Mouse (Mus musculus) megakaryocyte, embryonic 14.5 days (primary cell): ENCODE data around the gene Nfatc2ip. TPM values are rescaled to one million over a fixed set of nuclear protein-coding genes. Genes with fewer than 3 reads are reported as not detected.

Experiments used
- H3K27me3 ChIP-seq: replicated peaks from 2 replicates; pipeline ENCODE3; 2012; ENCODE audit warnings: inconsistent platforms
- H3K36me3 ChIP-seq: replicated peaks from 2 replicates; pipeline ENCODE3; 2012; ENCODE audit warnings: low read length, inconsistent platforms, mixed read lengths
- H3K4me1 ChIP-seq: 2 replicates; pipeline ENCODE4 v1.6.1; 2012; ENCODE audit warnings: inconsistent platforms
- H3K4me3 ChIP-seq: replicated peaks from 2 replicates; pipeline ENCODE3; 2012; ENCODE audit warnings: moderate library complexity, mild to moderate bottlenecking, inconsistent platforms
- H3K9me3 ChIP-seq: 2 replicates; pipeline ENCODE4 v1.6.1; 2012; ENCODE audit warnings: inconsistent platforms
- FLI1 ChIP-seq: IDR thresholded peaks from 2 replicates; pipeline ENCODE4 v1.6.1; 2012; ENCODE audit warnings: low read length, inconsistent platforms, mixed read lengths
- GATA1 ChIP-seq: IDR thresholded peaks from 3 replicates; pipeline ENCODE4 v1.6.1; 2012; ENCODE audit warnings: mixed read lengths, low read length, inconsistent platforms, borderline replicate concordance
- polyA plus RNA-seq: library from polyadenylated mRNA; stranded (reverse); fragments of >175 nt; gene quantifications from 2 replicates; pipeline ENCODE4 v1.2.3, GENCODE M21; 2012; ENCODE audit warnings: low replicate concordance; ENCODE audit not compliant: insufficient read depth

Nfatc2ip gene
- polyA plus RNA-seq, 1 experiment: 0.79 TPM

DNA sequence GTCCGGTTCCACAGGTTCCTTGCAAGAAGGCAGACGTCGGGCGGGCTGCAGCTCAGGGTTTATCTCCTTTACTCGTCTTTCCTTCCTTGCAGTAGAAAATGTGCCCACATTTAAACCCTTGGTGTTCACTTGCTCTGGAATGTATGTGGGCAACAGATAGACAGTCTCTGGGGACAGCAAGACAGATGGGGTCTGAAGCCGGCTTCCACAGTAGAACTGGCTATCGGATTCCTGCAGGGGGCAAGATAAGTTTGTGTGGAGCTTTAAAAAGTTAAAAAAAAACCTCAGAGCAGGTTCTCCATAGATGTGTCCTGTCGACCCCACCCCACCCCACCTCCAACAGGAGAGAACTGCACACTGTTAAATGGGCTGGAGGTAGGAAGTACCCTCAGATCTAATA lies 48.2 kb downstream of the Nfatc2ip start:
- no peaks in the 10 kb centered on the region for H3K27me3 ChIP-seq
- H3K4me1 ChIP-seq: peaks cover 70% of the 10 kb centered on the region
- H3K36me3 ChIP-seq: no peaks in the 10 kb centered on the region
- TF ChIP-seq FLI1 (no peak), GATA1 (no peak)
- no peaks in the 10 kb centered on the region for H3K9me3 ChIP-seq
- peak overlapping the region; percentile 62 for H3K4me3 ChIP-seq

DNA sequence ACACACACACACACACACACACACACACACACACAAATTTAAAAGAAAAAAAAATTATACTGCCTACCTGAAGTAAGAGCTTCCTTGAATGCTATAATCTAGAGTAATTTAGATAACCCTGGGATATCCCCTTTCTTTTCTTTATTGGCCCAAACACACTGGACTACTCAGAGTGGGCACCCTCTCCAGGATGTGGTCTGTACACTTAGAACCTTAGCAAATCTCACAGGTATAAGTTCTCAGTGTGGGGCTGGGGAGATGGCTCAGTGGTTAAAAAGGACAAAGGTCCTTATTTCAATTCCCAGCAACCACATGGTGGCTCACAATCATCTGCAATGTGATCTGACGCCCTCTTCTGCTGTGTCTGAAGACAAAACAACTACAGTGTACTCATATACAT lies 49.4 kb downstream of the Nfatc2ip start:
- Histone ChIP-seq H3K4me1 (peaks cover 72% of the 10 kb centered on the region), H3K36me3 (no peaks in the 10 kb centered on the region), H3K9me3 (no peaks in the 10 kb centered on the region), H3K4me3 (no peak overlapping the region), H3K27me3 (no peaks in the 10 kb centered on the region)
- TF ChIP-seq GATA1 (no peak), FLI1 (no peak)

DNA sequence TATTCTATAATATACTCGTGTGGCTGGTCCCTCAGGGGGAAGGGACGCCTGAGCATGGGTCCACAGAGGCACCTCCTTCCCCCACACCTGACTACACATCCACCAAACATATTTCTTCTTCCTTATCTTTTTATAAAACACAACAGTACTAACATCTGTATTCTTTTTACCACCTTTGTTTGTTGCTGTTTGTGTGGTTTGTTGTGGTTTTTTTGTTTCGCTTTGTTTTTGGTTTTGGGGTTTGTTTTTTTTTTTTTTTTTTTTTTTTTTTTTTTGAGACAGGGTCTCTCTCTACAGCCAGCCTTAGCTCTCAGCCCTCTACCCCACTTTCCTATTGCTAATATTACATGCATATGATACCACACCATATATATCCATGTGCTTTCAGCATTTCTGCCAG lies 50.6 kb downstream of the Nfatc2ip start:
- TF ChIP-seq GATA1 (no peak), FLI1 (no peak)
- no peak overlapping the region for H3K4me3 ChIP-seq
- no peaks in the 10 kb centered on the region for H3K9me3 ChIP-seq
- H3K27me3 ChIP-seq: no peaks in the 10 kb centered on the region
- no peaks in the 10 kb centered on the region for H3K36me3 ChIP-seq
- peaks cover 71% of the 10 kb centered on the region for H3K4me1 ChIP-seq

DNA sequence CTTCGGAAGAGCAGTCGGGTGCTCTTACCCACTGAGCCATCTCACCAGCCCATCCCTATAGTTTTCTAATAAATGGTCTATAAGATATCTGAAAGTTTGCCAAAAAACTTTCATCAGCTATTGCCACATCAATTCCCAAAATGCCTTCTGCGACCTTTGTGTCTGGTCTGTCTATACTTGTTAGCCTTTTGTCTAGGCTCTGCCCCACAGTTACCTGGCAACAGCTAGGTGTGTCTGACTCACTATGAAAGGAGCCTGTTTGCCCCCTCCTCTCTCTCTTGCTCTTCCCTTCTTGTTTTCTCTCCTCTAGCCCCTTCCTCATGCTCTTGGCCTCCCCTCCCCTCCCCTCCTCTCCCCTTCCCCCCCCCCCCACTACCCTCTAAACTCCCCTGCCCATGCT lies 51.0 kb downstream of the Nfatc2ip start:
- no peak for TF ChIP-seq FLI1
- TF ChIP-seq GATA1: no peak
- no peaks in the 10 kb centered on the region for H3K36me3 ChIP-seq

DNA sequence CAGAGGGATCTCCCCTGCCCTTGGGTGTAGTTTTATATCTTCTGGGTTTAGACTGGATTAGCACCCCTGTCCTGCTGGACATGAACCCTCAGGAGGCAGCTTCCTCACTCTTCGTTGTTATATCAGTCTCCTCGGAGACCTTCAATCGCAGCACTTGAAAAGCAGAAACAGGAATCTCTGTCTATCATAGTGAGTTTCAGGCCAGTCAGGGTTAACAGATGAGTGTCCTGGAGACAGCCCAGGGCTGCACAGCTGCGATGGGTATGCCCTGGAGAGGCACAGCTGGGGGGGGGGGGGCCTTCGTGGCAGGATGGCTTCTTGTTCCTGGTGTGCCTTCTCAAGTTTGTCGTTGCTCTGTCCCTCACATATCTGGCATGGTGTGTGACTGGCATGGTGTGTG lies 55.6 kb downstream of the Nfatc2ip start:
- Histone ChIP-seq H3K9me3 (no peaks in the 10 kb centered on the region), H3K36me3 (no peaks in the 10 kb centered on the region), H3K4me3 (peak overlapping the region; percentile 10), H3K4me1 (peaks cover 59% of the 10 kb centered on the region), H3K27me3 (no peaks in the 10 kb centered on the region)
- no peak for TF ChIP-seq FLI1

More for the DNA sequence above, 51.0 kb downstream of the Nfatc2ip start:
- Histone ChIP-seq H3K4me1 (peaks cover 71% of the 10 kb centered on the region), H3K9me3 (no peaks in the 10 kb centered on the region), H3K27me3 (no peaks in the 10 kb centered on the region), H3K4me3 (no peak overlapping the region)

DNA sequence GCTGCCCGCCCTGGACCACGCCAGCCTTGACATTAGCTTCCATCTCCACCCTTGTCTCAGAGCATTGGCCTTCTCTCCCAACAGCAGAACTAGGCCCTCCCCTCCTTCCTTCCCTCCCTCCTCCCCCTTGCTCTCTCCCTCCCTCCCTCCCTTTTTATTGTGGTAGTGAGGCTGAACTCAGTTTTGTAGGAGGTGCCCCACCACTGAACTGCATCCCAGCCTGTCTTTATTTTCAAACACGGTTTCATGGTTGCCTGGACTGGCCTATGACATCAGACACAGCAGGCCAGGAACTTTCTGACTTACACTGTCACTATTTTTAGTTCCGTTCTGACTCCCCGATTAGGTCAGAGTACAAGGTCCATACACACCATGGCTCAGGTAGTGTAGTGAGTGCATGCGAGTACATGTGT lies 56.3 kb downstream of the Nfatc2ip start:
- TF ChIP-seq FLI1 (no peak), GATA1 (no peak)
- Histone ChIP-seq H3K4me3 (peak overlapping the region; percentile 68), H3K4me1 (peaks cover 55% of the 10 kb centered on the region), H3K9me3 (no peaks in the 10 kb centered on the region), H3K36me3 (no peaks in the 10 kb centered on the region), H3K27me3 (no peaks in the 10 kb centered on the region)

DNA sequence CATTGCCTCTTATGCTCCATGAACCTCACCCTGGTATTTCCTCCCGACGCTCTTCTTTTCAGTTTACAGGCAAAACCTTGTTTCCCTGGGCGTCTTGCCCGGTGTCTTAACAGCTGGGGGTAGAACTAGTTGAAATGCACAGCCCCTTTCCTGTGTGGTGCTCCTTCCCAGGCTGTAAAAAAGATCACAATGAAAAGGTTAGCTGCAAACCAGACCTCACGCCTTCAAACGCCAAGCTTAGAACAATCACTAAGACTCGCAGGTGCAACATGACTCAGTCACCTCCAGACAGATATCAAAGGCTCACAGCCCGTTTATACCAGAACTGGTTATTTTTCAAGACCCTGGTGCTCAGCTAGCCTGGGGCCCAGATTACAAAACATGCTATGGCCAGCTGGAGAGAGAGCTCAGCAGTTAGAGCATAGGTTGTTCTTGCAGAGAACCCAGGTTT lies 57.0 kb downstream of the Nfatc2ip start:
- Histone ChIP-seq H3K9me3 (no peaks in the 10 kb centered on the region), H3K36me3 (no peaks in the 10 kb centered on the region), H3K4me3 (no peak overlapping the region), H3K4me1 (peaks cover 48% of the 10 kb centered on the region), H3K27me3 (no peaks in the 10 kb centered on the region)
- no peak for TF ChIP-seq FLI1
- TF ChIP-seq GATA1: no peak

DNA sequence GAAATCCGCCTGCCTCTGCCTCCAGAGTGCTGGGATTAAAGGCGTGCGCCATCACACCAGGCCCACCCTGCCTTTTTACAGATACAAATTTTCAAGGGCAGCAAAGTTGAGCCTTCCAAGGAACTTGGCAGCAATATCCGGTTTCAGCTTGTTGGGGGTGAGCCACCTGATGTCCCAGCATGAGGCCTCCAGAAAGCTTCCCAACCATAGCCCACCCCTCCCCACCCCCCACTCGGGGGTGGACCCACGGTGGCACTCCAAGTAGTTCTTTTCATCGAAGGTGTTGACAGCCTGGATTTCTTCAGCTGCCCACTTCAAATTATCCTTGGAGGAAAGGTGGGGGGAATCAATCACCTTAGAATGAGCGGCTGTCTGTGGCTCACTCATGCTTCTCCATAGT lies 57.6 kb downstream of the Nfatc2ip start:
- H3K27me3 ChIP-seq: no peaks in the 10 kb centered on the region
- H3K4me3 ChIP-seq: no peak overlapping the region
- TF ChIP-seq FLI1 (no peak), GATA1 (no peak)
- no peaks in the 10 kb centered on the region for H3K36me3 ChIP-seq
- no peaks in the 10 kb centered on the region for H3K9me3 ChIP-seq
- peaks cover 42% of the 10 kb centered on the region for H3K4me1 ChIP-seq

DNA sequence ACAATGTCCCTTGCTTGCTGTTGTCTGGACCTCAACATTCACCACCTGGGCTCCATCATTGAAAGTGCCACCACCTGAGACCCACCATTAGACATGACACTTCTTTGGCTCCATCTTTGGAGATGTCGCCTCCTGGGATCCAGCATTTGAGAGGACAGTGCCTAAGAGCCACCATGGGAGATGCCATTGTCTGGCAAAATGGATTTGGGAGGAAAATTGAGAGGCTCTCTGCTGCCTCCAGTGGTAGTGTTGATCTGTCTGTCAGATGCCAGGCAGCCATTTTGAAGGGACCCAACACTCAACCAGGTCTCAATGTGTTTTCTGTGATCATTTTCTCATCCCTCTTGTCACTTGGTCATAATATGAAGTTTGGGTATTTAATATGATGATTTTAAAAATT lies 61.0 kb downstream of the Nfatc2ip start:
- H3K27me3 ChIP-seq: no peaks in the 10 kb centered on the region
- H3K9me3 ChIP-seq: peaks cover 17% of the 10 kb centered on the region
- H3K36me3 ChIP-seq: peaks cover 2% of the 10 kb centered on the region
- no peak overlapping the region for H3K4me3 ChIP-seq
- TF ChIP-seq FLI1: no peak
- TF ChIP-seq GATA1: no peak
- H3K4me1 ChIP-seq: peaks cover 27% of the 10 kb centered on the region

Other genes starting within 250 kb of the Nfatc2ip start
- gene Xpo6, start 196.2 kb downstream of the Nfatc2ip start, polyA plus RNA-seq: 83.9 and 172 TPM in 2 replicates
- gene Sbk1, start 124.1 kb downstream of the Nfatc2ip start, polyA plus RNA-seq: 1.4 and 5.6 TPM in 2 replicates
- 715 and 927 TPM in 2 replicates for gene Lat, start 27.2 kb downstream of the Nfatc2ip start, polyA plus RNA-seq
- 74.6 and 153 TPM in 2 replicates for gene Spns1, start 19.3 kb downstream of the Nfatc2ip start, polyA plus RNA-seq
- not detected in 2 replicates for gene Cd19, start 18.2 kb upstream of the Nfatc2ip start, polyA plus RNA-seq
- gene Rabep2, start 32.0 kb upstream of the Nfatc2ip start, polyA plus RNA-seq: 97.9 and 143 TPM in 2 replicates
- 1.1 and 1.4 TPM in 2 replicates for gene Atp2a1, start 66.4 kb upstream of the Nfatc2ip start, polyA plus RNA-seq
- gene Sh2b1, start 78.7 kb upstream of the Nfatc2ip start, polyA plus RNA-seq: 94.0 and 146 TPM in 2 replicates
- 19.3 and 43.5 TPM in 2 replicates for gene Tufm, start 90.6 kb upstream of the Nfatc2ip start, polyA plus RNA-seq
- 956 and 1,090 TPM in 2 replicates for gene Atxn2l, start 106.7 kb upstream of the Nfatc2ip start, polyA plus RNA-seq
- 22.3 and 46.6 TPM in 2 replicates for gene Eif3c, start 169.7 kb upstream of the Nfatc2ip start, polyA plus RNA-seq
- 30.2 TPM in 1 of 2 replicates, not detected in the other for gene Apobr, start 188.2 kb upstream of the Nfatc2ip start, polyA plus RNA-seq
- 8.9 and 21.3 TPM in 2 replicates for gene Cln3, start 189.1 kb upstream of the Nfatc2ip start, polyA plus RNA-seq
- gene Il27, start 198.2 kb upstream of the Nfatc2ip start, polyA plus RNA-seq: 1.4 TPM in 1 of 2 replicates, not detected in the other
- gene Nupr1, start 234.1 kb upstream of the Nfatc2ip start, polyA plus RNA-seq: 27.5 TPM in 1 of 2 replicates, not detected in the other